Mouse (Mus musculus) lung, embryonic 14.5 days (tissue): Measurements from ENCODE around the gene Slc38a9. TPM values are rescaled to one million over a fixed set of nuclear protein-coding genes. Genes with fewer than 3 reads are reported as not detected.
A peak's percentile ranks its signal among the peaks of the same experiment; 100 is the strongest.
"Not testable (repeated sequence)": the region's sequence is repeated elsewhere in the genome, so short reads cannot be mapped to it uniquely, and the experiment has no call there.

Source experiments
- ATAC-seq: fragments of 200-750 bp; cut with Nextera tagmentation; 2 replicates; pipeline ENCODE4 v1.8.0; 2017; ENCODE audit warnings: mild to moderate bottlenecking, moderate TSS enrichment, moderate library complexity; ENCODE audit not compliant: insufficient read depth
- DNase-seq: peaks from one replicate; pipeline ENCODE4 v3.0.0-alpha.2; 2015
- H3K27ac ChIP-seq: fragments of 300-500 bp; sonication (generic); 2 replicates; pipeline ENCODE4 v1.5.1; 2014; ENCODE audit warnings: low read depth, mild to moderate bottlenecking, moderate library complexity
- H3K27me3 ChIP-seq: fragments of 300-500 bp; sonication (generic); 2 replicates; pipeline ENCODE4 v1.6.1; 2014; ENCODE audit warnings: low read length, control low read depth; ENCODE audit not compliant: insufficient read depth
- H3K36me3 ChIP-seq: fragments of 300-500 bp; sonication (generic); 2 replicates; pipeline ENCODE4 v1.6.1; 2014; ENCODE audit warnings: control low read depth; ENCODE audit not compliant: insufficient read depth
- H3K4me1 ChIP-seq: fragments of 300-500 bp; sonication (generic); 2 replicates; pipeline ENCODE4 v1.6.1; 2014; ENCODE audit warnings: antibody characterized with exemption, control low read depth; ENCODE audit not compliant: insufficient read depth
- H3K4me2 ChIP-seq: fragments of 300-500 bp; sonication (generic); 2 replicates; pipeline ENCODE4 v1.6.1; 2014; ENCODE audit warnings: mild to moderate bottlenecking
- H3K4me3 ChIP-seq: fragments of 300-500 bp; sonication (generic); 2 replicates; pipeline ENCODE4 v1.5.1; 2014; ENCODE audit warnings: low read depth, low read length
- H3K9ac ChIP-seq: fragments of 300-500 bp; sonication (generic); 2 replicates; pipeline ENCODE4 v1.6.1; 2014
- H3K9me3 ChIP-seq: fragments of 300-500 bp; sonication (generic); 2 replicates; pipeline ENCODE4 v1.6.1; 2016; ENCODE audit warnings: low read depth, low read length, control low read depth
- CTCF ChIP-seq: IDR thresholded peaks from 2 replicates; pipeline ENCODE4 v1.5.1; 2016; ENCODE audit warnings: antibody characterized with exemption, low read depth
- WGBS: fragments of 180-500 bp; shearing (Covaris S2); extraction: QIAGEN DNeasy Blood & Tissue Kit; methylation state at CpG from one replicate; pipeline ENCODE4 v1.1.7; 2014; 5-methylcytosine and 5-hydroxymethylcytosine counted together
- polyA plus RNA-seq: library from polyadenylated mRNA; unstranded; fragments of >200 nt; fragmentation: Nextera tagmentation; extraction: Ambion mirVana; gene quantifications from 2 replicates; pipeline ENCODE4 v1.2.1, GENCODE M21; 2014

Gene Slc38a9
- polyA plus RNA-seq, 1 experiment from 2014 or later = 13.1 TPM

- DNase-seq (no peak), ATAC-seq (no peak)
- Histone ChIP-seq H3K4me1 (peaks cover 4% of the 10 kb centered on the region; the same call in 1 of the 2 replicates), H3K27ac (no peak overlapping the region), H3K36me3 (no peaks in the 10 kb centered on the region), H3K4me3 (no peak overlapping the region), H3K27me3 (no peaks in the 10 kb centered on the region), H3K4me2 (no peak overlapping the region), H3K9me3 (no peaks in the 10 kb centered on the region), H3K9ac (no peak overlapping the region)
- no peak for TF ChIP-seq CTCF
- WGBS = 91% methylated on average over 15 of the region's 15 CpGs
These were observed 59.7 kb downstream of the Slc38a9 start for GRCm38 (mm10) chr13:112720078-112720736.

GRCm38 (mm10) chr13:112721946-112722729, 61.6 kb downstream of the Slc38a9 start:
- Histone ChIP-seq H3K9me3 (no peaks in the 10 kb centered on the region), H3K36me3 (no peaks in the 10 kb centered on the region), H3K4me1 (peaks cover 4% of the 10 kb centered on the region; the same call in 1 of the 2 replicates), H3K9ac (no peak overlapping the region), H3K4me2 (no peak overlapping the region), H3K27ac (peak overlapping the region; percentile 83), H3K27me3 (no peaks in the 10 kb centered on the region), H3K4me3 (no peak overlapping the region)
- ATAC-seq (peak; percentile 94), DNase-seq (peak; percentile 90)
- 26% methylated on average over 9 of the region's 9 CpGs for WGBS
- TF ChIP-seq CTCF = no peak

- H3K9ac ChIP-seq, H3K27me3 ChIP-seq, H3K36me3 ChIP-seq, ATAC-seq, DNase-seq, H3K4me3 ChIP-seq, H3K4me2 ChIP-seq, H3K4me1 ChIP-seq, H3K9me3 ChIP-seq, H3K27ac ChIP-seq: not testable (repeated sequence)
These were observed 63.7 kb downstream of the Slc38a9 start for GRCm38 (mm10) chr13:112724260-112724659.

GRCm38 (mm10) chr13:112726002-112726401, 65.5 kb downstream of the Slc38a9 start:
- H3K27ac ChIP-seq = no peak overlapping the region
- no peak for TF ChIP-seq CTCF
- no peaks in the 10 kb centered on the region for H3K9me3 ChIP-seq
- DNase-seq = peak; percentile 50
- no peaks in the 10 kb centered on the region for H3K36me3 ChIP-seq
- no peak overlapping the region for H3K9ac ChIP-seq
- no peak overlapping the region for H3K4me3 ChIP-seq
- no peaks in the 10 kb centered on the region for H3K27me3 ChIP-seq
- WGBS = 60% methylated on average over 3 of the region's 3 CpGs
- peaks cover 4% of the 10 kb centered on the region; the same call in 1 of the 2 replicates for H3K4me1 ChIP-seq
- no peak for ATAC-seq
- no peak overlapping the region for H3K4me2 ChIP-seq

GRCm38 (mm10) chr13:112733311-112733710, 72.8 kb downstream of the Slc38a9 start:
- 84% methylated on average over 12 of the region's 12 CpGs for WGBS

GRCm38 (mm10) chr13:112734906-112735713, 74.6 kb downstream of the Slc38a9 start:
- H3K9me3 ChIP-seq = no peaks in the 10 kb centered on the region
- 37% methylated on average over 14 of the region's 14 CpGs for WGBS
- peak overlapping the region; percentile 32 for H3K4me2 ChIP-seq
- H3K4me1 ChIP-seq = 0 out of 2 replicates have a peak, but pooled peaks cover 3% of the 10 kb centered on the region
- no peak overlapping the region for H3K9ac ChIP-seq
- H3K4me3 ChIP-seq = no peak overlapping the region
- no peaks in the 10 kb centered on the region for H3K36me3 ChIP-seq
- ATAC-seq (peak; percentile 97), DNase-seq (peak; percentile 87)
- H3K27ac ChIP-seq = peak overlapping the region; percentile 59; the same call in 1 of the 2 replicates
- no peaks in the 10 kb centered on the region for H3K27me3 ChIP-seq
- TF ChIP-seq CTCF = no peak

More at GRCm38 (mm10) chr13:112733311-112733710, 72.8 kb downstream of the Slc38a9 start:
- Histone ChIP-seq H3K4me2 (no peak overlapping the region), H3K4me3 (no peak overlapping the region), H3K9me3 (no peaks in the 10 kb centered on the region), H3K27me3 (no peaks in the 10 kb centered on the region), H3K27ac (no peak overlapping the region), H3K36me3 (no peaks in the 10 kb centered on the region), H3K4me1 (0 out of 2 replicates have a peak, but pooled peaks cover 3% of the 10 kb centered on the region), H3K9ac (no peak overlapping the region)
- ATAC-seq = no peak
- TF ChIP-seq CTCF = no peak
- DNase-seq = no peak
